Mouse (Mus musculus): ENCODE results near the gene Foxm1. TPM values are rescaled to one million over a fixed set of nuclear protein-coding genes. Genes with fewer than 3 reads are reported as not detected.
"Not testable (repeated sequence)": the region's sequence is repeated elsewhere in the genome, so short reads cannot be mapped to it uniquely, and the experiment has no call there.

Foxm1 gene
- polyA plus RNA-seq, 1 experiment, result 8.2 TPM

GRCm38 (mm10) chr6:128366466-128366865, 3.7 kb downstream of the Foxm1 start:
- Histone ChIP-seq H3K4me1 (ENCODE audit: control insufficient read depth) (peaks cover 31% of the 10 kb centered on the region), H3K4me3 (replicated peaks) (no peak overlapping the region), H3K36me3 (ENCODE audit: control insufficient read depth) (peaks cover 73% of the 10 kb centered on the region), H3K27me3 (ENCODE audit: control insufficient read depth) (no peaks in the 10 kb centered on the region), H3K9me3 (ENCODE audit: control insufficient read depth, low read length) (no peaks in the 10 kb centered on the region)
- TF ChIP-seq TAL1 (IDR thresholded peaks at IDR 0.05; ENCODE audit: low read length) (no peak), GATA1 (IDR thresholded peaks at IDR 0.05; ENCODE audit: low read length) (no peak)

- peaks cover 99% of the 10 kb centered on the region for H3K36me3 ChIP-seq (ENCODE audit: control insufficient read depth)
- TF ChIP-seq GATA1 (IDR thresholded peaks at IDR 0.05; ENCODE audit: low read length), result no peak
- no peak for TF ChIP-seq TAL1 (IDR thresholded peaks at IDR 0.05; ENCODE audit: low read length)
Measured at GRCm38 (mm10) chr6:128370040-128370439, 7.3 kb downstream of the Foxm1 start.

GRCm38 (mm10) chr6:128375192-128375591, 12.4 kb downstream of the Foxm1 start, which contains the start of the genes Tex52 and Gm44596:
Gene Tex52 (plus strand): TSS chr6:128375456.
Gene Gm44596 (plus strand): TSS chr6:128375503.
- Histone ChIP-seq H3K9me3 (ENCODE audit: control insufficient read depth, low read length) (no peaks in the 10 kb centered on the region), H3K27me3 (ENCODE audit: control insufficient read depth) (no peaks in the 10 kb centered on the region), H3K4me1 (ENCODE audit: control insufficient read depth) (no peaks in the 10 kb centered on the region), H3K36me3 (ENCODE audit: control insufficient read depth) (peaks cover 65% of the 10 kb centered on the region), H3K4me3 (replicated peaks) (no peak within 1 kb of the TSS)
- TF ChIP-seq TAL1 (IDR thresholded peaks at IDR 0.05; ENCODE audit: low read length), result no peak
- TF ChIP-seq GATA1 (IDR thresholded peaks at IDR 0.05; ENCODE audit: low read length), result no peak

More at GRCm38 (mm10) chr6:128370040-128370439, 7.3 kb downstream of the Foxm1 start:
- Histone ChIP-seq H3K4me1 (ENCODE audit: control insufficient read depth) (peaks cover 8% of the 10 kb centered on the region), H3K9me3 (ENCODE audit: control insufficient read depth, low read length) (no peaks in the 10 kb centered on the region), H3K4me3 (replicated peaks) (no peak overlapping the region), H3K27me3 (ENCODE audit: control insufficient read depth) (no peaks in the 10 kb centered on the region)

- TF ChIP-seq TAL1 (IDR thresholded peaks at IDR 0.05; ENCODE audit: low read length), result no peak
- TF ChIP-seq GATA1 (IDR thresholded peaks at IDR 0.05; ENCODE audit: low read length), result no peak
- Histone ChIP-seq H3K9me3 (ENCODE audit: control insufficient read depth, low read length) (no peaks in the 10 kb centered on the region), H3K4me1 (ENCODE audit: control insufficient read depth) (no peaks in the 10 kb centered on the region), H3K36me3 (ENCODE audit: control insufficient read depth) (peaks cover 52% of the 10 kb centered on the region), H3K4me3 (replicated peaks) (no peak overlapping the region), H3K27me3 (ENCODE audit: control insufficient read depth) (no peaks in the 10 kb centered on the region)
Measured at GRCm38 (mm10) chr6:128376371-128377085, 13.8 kb downstream of the Foxm1 start.

- peaks cover 21% of the 10 kb centered on the region for H3K36me3 ChIP-seq (ENCODE audit: control insufficient read depth)
- no peaks in the 10 kb centered on the region for H3K27me3 ChIP-seq (ENCODE audit: control insufficient read depth)
- no peak overlapping the region for H3K4me3 ChIP-seq (replicated peaks)
- TF ChIP-seq TAL1 (IDR thresholded peaks at IDR 0.05; ENCODE audit: low read length) (no peak), GATA1 (IDR thresholded peaks at IDR 0.05; ENCODE audit: low read length) (no peak)
- H3K9me3 ChIP-seq (ENCODE audit: control insufficient read depth, low read length), result no peaks in the 10 kb centered on the region
- H3K4me1 ChIP-seq (ENCODE audit: control insufficient read depth), result no peaks in the 10 kb centered on the region
Measured at GRCm38 (mm10) chr6:128379636-128380035, 16.9 kb downstream of the Foxm1 start.

- not testable (repeated sequence) for H3K27me3 ChIP-seq (ENCODE audit: control insufficient read depth); H3K9me3 ChIP-seq (ENCODE audit: control insufficient read depth, low read length)
Measured at GRCm38 (mm10) chr6:128380594-128381167, 17.9 kb downstream of the Foxm1 start.

GRCm38 (mm10) chr6:128381254-128381653, 18.5 kb downstream of the Foxm1 start:
- TF ChIP-seq TAL1 (IDR thresholded peaks at IDR 0.05; ENCODE audit: low read length) (no peak), GATA1 (IDR thresholded peaks at IDR 0.05; ENCODE audit: low read length) (no peak)

More at GRCm38 (mm10) chr6:128380594-128381167, 17.9 kb downstream of the Foxm1 start:
- H3K4me3 ChIP-seq (replicated peaks); H3K4me1 ChIP-seq (ENCODE audit: control insufficient read depth): not testable (repeated sequence)
- H3K36me3 ChIP-seq (ENCODE audit: control insufficient read depth), result peaks cover 12% of the 10 kb centered on the region

GRCm38 (mm10) chr6:128383752-128384151, 21.0 kb downstream of the Foxm1 start:
- H3K27me3 ChIP-seq (ENCODE audit: control insufficient read depth), result no peaks in the 10 kb centered on the region
- no peak for TF ChIP-seq GATA1 (IDR thresholded peaks at IDR 0.05; ENCODE audit: low read length)
- TF ChIP-seq TAL1 (IDR thresholded peaks at IDR 0.05; ENCODE audit: low read length), result no peak
- H3K9me3 ChIP-seq (ENCODE audit: control insufficient read depth, low read length), result no peaks in the 10 kb centered on the region
- no peak overlapping the region for H3K4me3 ChIP-seq (replicated peaks)
- H3K36me3 ChIP-seq (ENCODE audit: control insufficient read depth), result no peaks in the 10 kb centered on the region
- H3K4me1 ChIP-seq (ENCODE audit: control insufficient read depth), result no peaks in the 10 kb centered on the region

More at GRCm38 (mm10) chr6:128381254-128381653, 18.5 kb downstream of the Foxm1 start:
- Histone ChIP-seq H3K4me3 (replicated peaks) (no peak overlapping the region), H3K9me3 (ENCODE audit: control insufficient read depth, low read length) (no peaks in the 10 kb centered on the region), H3K27me3 (ENCODE audit: control insufficient read depth) (no peaks in the 10 kb centered on the region), H3K4me1 (ENCODE audit: control insufficient read depth) (no peaks in the 10 kb centered on the region), H3K36me3 (ENCODE audit: control insufficient read depth) (peaks cover 7% of the 10 kb centered on the region)

GRCm38 (mm10) chr6:128385026-128385425, 22.3 kb downstream of the Foxm1 start:
- no peaks in the 10 kb centered on the region for H3K36me3 ChIP-seq (ENCODE audit: control insufficient read depth)
- no peak overlapping the region for H3K4me3 ChIP-seq (replicated peaks)
- H3K27me3 ChIP-seq (ENCODE audit: control insufficient read depth), result no peaks in the 10 kb centered on the region
- H3K4me1 ChIP-seq (ENCODE audit: control insufficient read depth), result no peaks in the 10 kb centered on the region
- H3K9me3 ChIP-seq (ENCODE audit: control insufficient read depth, low read length), result no peaks in the 10 kb centered on the region
- TF ChIP-seq TAL1 (IDR thresholded peaks at IDR 0.05; ENCODE audit: low read length) (no peak), GATA1 (IDR thresholded peaks at IDR 0.05; ENCODE audit: low read length) (no peak)
